Mouse (Mus musculus) erythroblast, embryonic 14.5 days (primary cell): ENCODE data around the gene Dctpp1.

Experiments used
- GATA1 ChIP-seq: IDR thresholded peaks from 2 replicates; pipeline ENCODE4 v1.6.1; 2012; ENCODE audit warnings: low read length, inconsistent platforms, mixed read lengths
- TAL1 ChIP-seq: IDR thresholded peaks from 3 replicates; pipeline ENCODE4 v1.6.1; 2012; ENCODE audit warnings: low read length, inconsistent platforms, mixed read lengths

- no peak for TF ChIP-seq GATA1
- no peak for TF ChIP-seq TAL1
These were observed 50.7 kb downstream of the Dctpp1 start for GRCm38 (mm10) chr7:127209851-127210250.
